Mouse (Mus musculus): ENCODE data around the gene Rps19.

GRCm38 (mm10) chr7:24844144-24844543 lies 40.0 kb upstream of the Rps19 start:
- no peak for TF ChIP-seq CTCF (IDR thresholded peaks at IDR 0.05; ENCODE audit: low read depth, low read length)
- TF ChIP-seq GATA2 (IDR thresholded peaks at IDR 0.05; ENCODE audit: borderline replicate concordance, low read depth, low read length): no peak
- TF ChIP-seq TAL1 (conservative IDR thresholded peaks at IDR 0.05; ENCODE audit: low read depth, low read length): no peak
- TF ChIP-seq GATA1 (IDR thresholded peaks at IDR 0.05; ENCODE audit: borderline replicate concordance, low read length): no peak
- TF ChIP-seq POLR2AphosphoS5 (IDR thresholded peaks at IDR 0.05; ENCODE audit: insufficient replicate concordance, low read depth, low read length): no peak

Measured in G1E (cell line).